Mouse (Mus musculus): ENCODE measurements around the gene Fstl1. TPM values are rescaled to one million over a fixed set of nuclear protein-coding genes. Genes with fewer than 3 reads are reported as not detected.

Fstl1 gene
- polyA plus RNA-seq, 1 experiment from 2014 or later = 420 TPM

GRCm38 (mm10) chr16:37779651-37780280, 3.1 kb downstream of the Fstl1 start:
- Histone ChIP-seq H3K4me3 (ENCODE audit: low read length) (peak overlapping the region; percentile 83), H3K27ac (ENCODE audit: low read length) (peak overlapping the region; percentile 68), H3K4me1 (ENCODE audit: control insufficient read depth, insufficient read depth, low read length) (peaks cover 24% of the 10 kb centered on the region), H3K4me2 (ENCODE audit: low read depth, low read length) (peak overlapping the region; percentile 62), H3K9ac (ENCODE audit: low read length) (peak overlapping the region; percentile 42), H3K36me3 (ENCODE audit: control insufficient read depth, insufficient read depth) (peaks cover 13% of the 10 kb centered on the region), H3K9me3 (replicated peaks; ENCODE audit: control insufficient read depth, low read length) (no peaks in the 10 kb centered on the region), H3K27me3 (ENCODE audit: control insufficient read depth, insufficient read depth, low read length) (no peaks in the 10 kb centered on the region)
- no peak for ATAC-seq (replicated peaks; ENCODE audit: extremely low read depth, insufficient read depth, low FRiP score)
- 59% methylated on average over 7 of the region's 7 CpGs for WGBS

GRCm38 (mm10) chr16:37780386-37780785, 3.7 kb downstream of the Fstl1 start:
- H3K9ac ChIP-seq (ENCODE audit: low read length) = 0 out of 2 replicates have a peak overlapping the region, but pooled peaks have one; percentile 11
- peaks cover 15% of the 10 kb centered on the region for H3K36me3 ChIP-seq (ENCODE audit: control insufficient read depth, insufficient read depth)
- H3K27ac ChIP-seq (ENCODE audit: low read length) = peak overlapping the region; percentile 64
- H3K4me3 ChIP-seq (ENCODE audit: low read length) = no peak overlapping the region
- H3K4me1 ChIP-seq (ENCODE audit: control insufficient read depth, insufficient read depth, low read length) = peaks cover 29% of the 10 kb centered on the region
- ATAC-seq (replicated peaks; ENCODE audit: extremely low read depth, insufficient read depth, low FRiP score) = no peak
- H3K9me3 ChIP-seq (replicated peaks; ENCODE audit: control insufficient read depth, low read length) = no peaks in the 10 kb centered on the region
- H3K4me2 ChIP-seq (ENCODE audit: low read depth, low read length) = peak overlapping the region; percentile 40
- H3K27me3 ChIP-seq (ENCODE audit: control insufficient read depth, insufficient read depth, low read length) = no peaks in the 10 kb centered on the region
- 3% methylated on average over 1 of the region's 1 CpGs for WGBS

- no peaks in the 10 kb centered on the region for H3K9me3 ChIP-seq (replicated peaks; ENCODE audit: control insufficient read depth, low read length)
- peak overlapping the region; percentile 40; the same call in 1 of the 2 replicates for H3K4me2 ChIP-seq (ENCODE audit: low read depth, low read length)
- H3K4me1 ChIP-seq (ENCODE audit: control insufficient read depth, insufficient read depth, low read length) = peaks cover 34% of the 10 kb centered on the region
- no peak for ATAC-seq (replicated peaks; ENCODE audit: extremely low read depth, insufficient read depth, low FRiP score)
- H3K9ac ChIP-seq (ENCODE audit: low read length) = no peak overlapping the region
- peak overlapping the region; percentile 64 for H3K27ac ChIP-seq (ENCODE audit: low read length)
- H3K4me3 ChIP-seq (ENCODE audit: low read length) = no peak overlapping the region
- H3K27me3 ChIP-seq (ENCODE audit: control insufficient read depth, insufficient read depth, low read length) = no peaks in the 10 kb centered on the region
- H3K36me3 ChIP-seq (ENCODE audit: control insufficient read depth, insufficient read depth) = peaks cover 15% of the 10 kb centered on the region
- 56% methylated on average over 3 of the region's 3 CpGs for WGBS
Observed at GRCm38 (mm10) chr16:37780911-37781310, 4.2 kb downstream of the Fstl1 start.

GRCm38 (mm10) chr16:37784526-37784925, 7.9 kb downstream of the Fstl1 start:
- 70% methylated on average over 3 of the region's 3 CpGs for WGBS

GRCm38 (mm10) chr16:37787558-37788194, 11.0 kb downstream of the Fstl1 start:
- Histone ChIP-seq H3K9me3 (replicated peaks; ENCODE audit: control insufficient read depth, low read length) (no peaks in the 10 kb centered on the region), H3K27ac (ENCODE audit: low read length) (peak overlapping the region; percentile 90), H3K4me3 (ENCODE audit: low read length) (0 out of 2 replicates have a peak overlapping the region, but pooled peaks have one; percentile 0), H3K27me3 (ENCODE audit: control insufficient read depth, insufficient read depth, low read length) (no peaks in the 10 kb centered on the region), H3K36me3 (ENCODE audit: control insufficient read depth, insufficient read depth) (peaks cover 12% of the 10 kb centered on the region), H3K4me1 (ENCODE audit: control insufficient read depth, insufficient read depth, low read length) (peaks cover 68% of the 10 kb centered on the region), H3K4me2 (ENCODE audit: low read depth, low read length) (peak overlapping the region; percentile 42), H3K9ac (ENCODE audit: low read length) (peak overlapping the region; percentile 48)
- no peak for ATAC-seq (replicated peaks; ENCODE audit: extremely low read depth, insufficient read depth, low FRiP score)
- WGBS = 25% methylated on average over 9 of the region's 9 CpGs

More at GRCm38 (mm10) chr16:37784526-37784925, 7.9 kb downstream of the Fstl1 start:
- Histone ChIP-seq H3K27me3 (ENCODE audit: control insufficient read depth, insufficient read depth, low read length) (no peaks in the 10 kb centered on the region), H3K4me1 (ENCODE audit: control insufficient read depth, insufficient read depth, low read length) (peaks cover 64% of the 10 kb centered on the region), H3K27ac (ENCODE audit: low read length) (0 out of 2 replicates have a peak overlapping the region, but pooled peaks have one; percentile 13), H3K9ac (ENCODE audit: low read length) (no peak overlapping the region), H3K36me3 (ENCODE audit: control insufficient read depth, insufficient read depth) (peaks cover 15% of the 10 kb centered on the region), H3K4me2 (ENCODE audit: low read depth, low read length) (no peak overlapping the region), H3K9me3 (replicated peaks; ENCODE audit: control insufficient read depth, low read length) (no peaks in the 10 kb centered on the region), H3K4me3 (ENCODE audit: low read length) (no peak overlapping the region)
- ATAC-seq (replicated peaks; ENCODE audit: extremely low read depth, insufficient read depth, low FRiP score) = no peak

- no peaks in the 10 kb centered on the region for H3K9me3 ChIP-seq (replicated peaks; ENCODE audit: control insufficient read depth, low read length)
- 18% methylated on average over 12 of the region's 12 CpGs for WGBS
- H3K4me1 ChIP-seq (ENCODE audit: control insufficient read depth, insufficient read depth, low read length) = peaks cover 72% of the 10 kb centered on the region
- peak overlapping the region; percentile 48 for H3K9ac ChIP-seq (ENCODE audit: low read length)
- no peaks in the 10 kb centered on the region for H3K27me3 ChIP-seq (ENCODE audit: control insufficient read depth, insufficient read depth, low read length)
- H3K4me3 ChIP-seq (ENCODE audit: low read length) = 0 out of 2 replicates have a peak overlapping the region, but pooled peaks have one; percentile 0
- peak overlapping the region; percentile 90 for H3K27ac ChIP-seq (ENCODE audit: low read length)
- peak; percentile 90 for ATAC-seq (replicated peaks; ENCODE audit: extremely low read depth, insufficient read depth, low FRiP score)
- H3K36me3 ChIP-seq (ENCODE audit: control insufficient read depth, insufficient read depth) = peaks cover 14% of the 10 kb centered on the region
- peak overlapping the region; percentile 42 for H3K4me2 ChIP-seq (ENCODE audit: low read depth, low read length)
Observed at GRCm38 (mm10) chr16:37788367-37789014, 11.8 kb downstream of the Fstl1 start.

GRCm38 (mm10) chr16:37789015-37789381, 12.3 kb downstream of the Fstl1 start:
- no peak for ATAC-seq (replicated peaks; ENCODE audit: extremely low read depth, insufficient read depth, low FRiP score)
- Histone ChIP-seq H3K9me3 (replicated peaks; ENCODE audit: control insufficient read depth, low read length) (no peaks in the 10 kb centered on the region), H3K9ac (ENCODE audit: low read length) (peak overlapping the region; percentile 48), H3K27me3 (ENCODE audit: control insufficient read depth, insufficient read depth, low read length) (no peaks in the 10 kb centered on the region), H3K36me3 (ENCODE audit: control insufficient read depth, insufficient read depth) (peaks cover 14% of the 10 kb centered on the region), H3K4me1 (ENCODE audit: control insufficient read depth, insufficient read depth, low read length) (peaks cover 75% of the 10 kb centered on the region), H3K4me2 (ENCODE audit: low read depth, low read length) (peak overlapping the region; percentile 42; the same call in 1 of the 2 replicates), H3K4me3 (ENCODE audit: low read length) (no peak overlapping the region), H3K27ac (ENCODE audit: low read length) (peak overlapping the region; percentile 90)
- 32% methylated on average over 6 of the region's 6 CpGs for WGBS

GRCm38 (mm10) chr16:37789394-37789920, 12.8 kb downstream of the Fstl1 start:
- Histone ChIP-seq H3K9ac (ENCODE audit: low read length) (peak overlapping the region; percentile 48; the same call in 1 of the 2 replicates), H3K27me3 (ENCODE audit: control insufficient read depth, insufficient read depth, low read length) (no peaks in the 10 kb centered on the region)
- ATAC-seq (replicated peaks; ENCODE audit: extremely low read depth, insufficient read depth, low FRiP score) = no peak

More at GRCm38 (mm10) chr16:37789394-37789920, 12.8 kb downstream of the Fstl1 start:
- Histone ChIP-seq H3K4me2 (ENCODE audit: low read depth, low read length) (peak overlapping the region; percentile 42; the same call in 1 of the 2 replicates), H3K4me1 (ENCODE audit: control insufficient read depth, insufficient read depth, low read length) (peaks cover 77% of the 10 kb centered on the region), H3K27ac (ENCODE audit: low read length) (peak overlapping the region; percentile 90), H3K4me3 (ENCODE audit: low read length) (no peak overlapping the region), H3K9me3 (replicated peaks; ENCODE audit: control insufficient read depth, low read length) (no peaks in the 10 kb centered on the region), H3K36me3 (ENCODE audit: control insufficient read depth, insufficient read depth) (peaks cover 13% of the 10 kb centered on the region)
- WGBS = 46% methylated on average over 6 of the region's 6 CpGs
